Mouse (Mus musculus): ENCODE results near the gene Cd7. TPM values are rescaled to one million over a fixed set of nuclear protein-coding genes. Genes with fewer than 3 reads are reported as not detected.

The Cd7 gene
- polyA plus RNA-seq, 1 experiment from 2014 or later, result 0.24 TPM

DNA sequence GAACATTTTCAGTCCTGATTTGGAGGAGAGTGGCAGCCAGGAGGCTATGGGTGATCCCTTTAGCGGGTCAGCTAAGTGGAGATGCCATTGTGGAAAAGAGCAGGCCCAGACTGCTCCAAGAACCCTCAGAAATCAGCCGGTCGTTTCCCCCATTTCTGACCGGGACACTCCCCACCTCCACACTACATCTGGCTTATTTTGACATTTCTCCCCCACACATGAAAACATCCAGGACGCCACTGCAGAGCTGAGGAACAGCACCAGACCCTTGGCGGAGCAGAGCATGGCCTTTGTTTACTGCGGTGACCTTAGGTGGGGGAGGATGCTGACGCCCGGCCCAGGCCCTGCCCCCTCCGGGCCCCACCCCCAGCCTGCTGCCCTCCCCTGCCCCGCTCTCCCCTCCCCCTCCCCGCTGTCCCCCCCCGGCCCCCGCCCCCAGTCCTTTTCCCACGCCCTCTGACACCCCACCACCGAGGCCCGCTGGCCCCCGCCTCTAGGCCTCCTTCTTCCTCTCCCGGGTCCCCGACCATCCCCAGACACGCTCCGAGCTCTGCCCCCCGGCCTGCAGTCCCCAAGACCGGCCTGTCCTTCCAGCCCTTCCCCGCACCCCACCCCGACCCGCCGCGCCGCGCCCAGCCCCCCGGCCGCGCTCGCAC lies 49.0 kb downstream of the Cd7 start:
- Histone ChIP-seq H3K4me3 (replicated peaks; ENCODE audit: low read length) (peak overlapping the region; percentile 100), H3K27me3 (ENCODE audit: control insufficient read depth, insufficient read depth, low read length) (no peaks in the 10 kb centered on the region), H3K4me2 (replicated peaks) (peak overlapping the region; percentile 91), H3K27ac (peak overlapping the region; percentile 98), H3K9me3 (ENCODE audit: control insufficient read depth, low read length) (no peaks in the 10 kb centered on the region), H3K4me1 (replicated peaks; ENCODE audit: control insufficient read depth, insufficient read depth, low read length) (peaks cover 42% of the 10 kb centered on the region), H3K9ac (peak overlapping the region; percentile 100), H3K36me3 (replicated peaks; ENCODE audit: control insufficient read depth, insufficient read depth) (peaks cover 18% of the 10 kb centered on the region)
- DNase-seq (ENCODE audit: low spot score), result no peak
- peak; percentile 43; the same call in 1 of the 2 replicates for ATAC-seq (ENCODE audit: low FRiP score)
- WGBS, result 1% methylated on average over 30 of the region's 35 CpGs

GRCm38 (mm10) chr11:120989523-120989922 lies 49.7 kb downstream of the Cd7 start:
- ATAC-seq (ENCODE audit: low FRiP score) (no peak), DNase-seq (ENCODE audit: low spot score) (no peak)
- Histone ChIP-seq H3K4me2 (replicated peaks) (peak overlapping the region; percentile 91), H3K27me3 (ENCODE audit: control insufficient read depth, insufficient read depth, low read length) (no peaks in the 10 kb centered on the region), H3K36me3 (replicated peaks; ENCODE audit: control insufficient read depth, insufficient read depth) (peaks cover 22% of the 10 kb centered on the region), H3K27ac (0 out of 2 replicates have a peak overlapping the region, but pooled peaks have one; percentile 98), H3K9me3 (ENCODE audit: control insufficient read depth, low read length) (no peaks in the 10 kb centered on the region), H3K4me1 (replicated peaks; ENCODE audit: control insufficient read depth, insufficient read depth, low read length) (peaks cover 42% of the 10 kb centered on the region), H3K9ac (peak overlapping the region; percentile 100), H3K4me3 (replicated peaks; ENCODE audit: low read length) (peak overlapping the region; percentile 100)
- 41% methylated on average over 1 of the region's 1 CpGs for WGBS

GRCm38 (mm10) chr11:120988410-120988809 lies 50.8 kb downstream of the Cd7 start:
- ATAC-seq (ENCODE audit: low FRiP score) (no peak), DNase-seq (ENCODE audit: low spot score) (no peak)
- H3K9ac ChIP-seq, result no peak overlapping the region
- H3K4me3 ChIP-seq (replicated peaks; ENCODE audit: low read length), result peak overlapping the region; percentile 100; the same call in 1 of the 2 replicates
- no peak overlapping the region for H3K27ac ChIP-seq
- H3K9me3 ChIP-seq (ENCODE audit: control insufficient read depth, low read length), result no peaks in the 10 kb centered on the region
- 83% methylated on average over 4 of the region's 4 CpGs for WGBS
- peaks cover 26% of the 10 kb centered on the region for H3K36me3 ChIP-seq (replicated peaks; ENCODE audit: control insufficient read depth, insufficient read depth)
- H3K4me2 ChIP-seq (replicated peaks), result peak overlapping the region; percentile 91
- no peaks in the 10 kb centered on the region for H3K27me3 ChIP-seq (ENCODE audit: control insufficient read depth, insufficient read depth, low read length)
- H3K4me1 ChIP-seq (replicated peaks; ENCODE audit: control insufficient read depth, insufficient read depth, low read length), result peaks cover 42% of the 10 kb centered on the region

GRCm38 (mm10) chr11:120987608-120988007 lies 51.6 kb downstream of the Cd7 start:
- H3K9ac ChIP-seq, result no peak overlapping the region
- ATAC-seq (ENCODE audit: low FRiP score) (no peak), DNase-seq (ENCODE audit: low spot score) (no peak)
- 0 out of 2 replicates have a peak overlapping the region, but pooled peaks have one; percentile 7 for H3K4me2 ChIP-seq (replicated peaks)
- H3K4me1 ChIP-seq (replicated peaks; ENCODE audit: control insufficient read depth, insufficient read depth, low read length), result peaks cover 35% of the 10 kb centered on the region
- WGBS, result 79% methylated on average over 3 of the region's 3 CpGs
- H3K36me3 ChIP-seq (replicated peaks; ENCODE audit: control insufficient read depth, insufficient read depth), result peaks cover 34% of the 10 kb centered on the region
- no peaks in the 10 kb centered on the region for H3K9me3 ChIP-seq (ENCODE audit: control insufficient read depth, low read length)
- no peaks in the 10 kb centered on the region for H3K27me3 ChIP-seq (ENCODE audit: control insufficient read depth, insufficient read depth, low read length)
- H3K4me3 ChIP-seq (replicated peaks; ENCODE audit: low read length), result no peak overlapping the region
- no peak overlapping the region for H3K27ac ChIP-seq

Other genes starting within 250 kb of the Cd7 start
- 43.8 and 43.9 TPM in 2 replicates for gene Dus1l, start 243.0 kb downstream of the Cd7 start, polyA plus RNA-seq (2014; fragmentation: Nextera tagmentation; extraction: Ambion mirVana)
- gene Fasn, start 214.9 kb downstream of the Cd7 start, polyA plus RNA-seq (2014; fragmentation: Nextera tagmentation; extraction: Ambion mirVana), result 119 and 135 TPM in 2 replicates
- 5.0 and 5.2 TPM in 2 replicates for gene Ccdc57, start 106.5 kb downstream of the Cd7 start, polyA plus RNA-seq (2014; fragmentation: Nextera tagmentation; extraction: Ambion mirVana)
- gene Slc16a3, start 90.9 kb downstream of the Cd7 start, polyA plus RNA-seq (2014; fragmentation: Nextera tagmentation; extraction: Ambion mirVana), result 4.2 and 4.4 TPM in 2 replicates
- 73.3 and 77.4 TPM in 2 replicates for gene Csnk1d, start 48.1 kb downstream of the Cd7 start, polyA plus RNA-seq (2014; fragmentation: Nextera tagmentation; extraction: Ambion mirVana)
- gene Sectm1b, start 24.2 kb upstream of the Cd7 start, polyA plus RNA-seq (2014; fragmentation: Nextera tagmentation; extraction: Ambion mirVana), result not detected in 2 replicates
- not detected in 2 replicates for gene Sectm1a, start 41.8 kb upstream of the Cd7 start, polyA plus RNA-seq (2014; fragmentation: Nextera tagmentation; extraction: Ambion mirVana)
- not detected in 2 replicates for gene Tex19.2, start 79.3 kb upstream of the Cd7 start, polyA plus RNA-seq (2014; fragmentation: Nextera tagmentation; extraction: Ambion mirVana)
- not detected in 2 replicates for gene Tex19.1, start 106.7 kb upstream of the Cd7 start, polyA plus RNA-seq (2014; fragmentation: Nextera tagmentation; extraction: Ambion mirVana)
- gene Uts2r, start 120.9 kb upstream of the Cd7 start, polyA plus RNA-seq (2014; fragmentation: Nextera tagmentation; extraction: Ambion mirVana), result 0.19 and 0.99 TPM in 2 replicates
- gene Hexdc, start 165.0 kb upstream of the Cd7 start, polyA plus RNA-seq (2014; fragmentation: Nextera tagmentation; extraction: Ambion mirVana), result 23.2 and 27.5 TPM in 2 replicates
- gene Ogfod3, start 165.3 kb upstream of the Cd7 start, polyA plus RNA-seq (2014; fragmentation: Nextera tagmentation; extraction: Ambion mirVana), result 30.3 and 31.1 TPM in 2 replicates
- 36.3 and 37.5 TPM in 2 replicates for gene Cybc1, start 189.9 kb upstream of the Cd7 start, polyA plus RNA-seq (2014; fragmentation: Nextera tagmentation; extraction: Ambion mirVana)
- gene Narf, start 197.8 kb upstream of the Cd7 start, polyA plus RNA-seq (2014; fragmentation: Nextera tagmentation; extraction: Ambion mirVana), result 79.6 and 86.0 TPM in 2 replicates
- gene Foxk2, start 220.6 kb upstream of the Cd7 start, polyA plus RNA-seq (2014; fragmentation: Nextera tagmentation; extraction: Ambion mirVana), result 15.3 and 18.5 TPM in 2 replicates

All from hindbrain, embryonic 14.5 days (tissue).